Mouse (Mus musculus) heart, postnatal 0 days (tissue): ENCODE results near the gene Ptprcap.
A peak's percentile ranks its signal among the peaks of the same experiment; 100 is the strongest.

Experiments used
- CTCF ChIP-seq: IDR thresholded peaks from 2 replicates; pipeline ENCODE4 v1.5.1; 2016; ENCODE audit warnings: antibody characterized with exemption, control low read depth, low read depth
- EP300 ChIP-seq: IDR thresholded peaks from 2 replicates; pipeline ENCODE4 v1.6.1; 2016; ENCODE audit warnings: antibody characterized with exemption, low read depth

- peak; percentile 13; the same call in 1 of the 2 replicates for TF ChIP-seq EP300
- TF ChIP-seq CTCF, result no peak
Measured at GRCm38 (mm10) chr19:4163543-4163887, 10.1 kb downstream of the Ptprcap start.
